Mouse (Mus musculus): Measurements from ENCODE around the gene Sema4b. TPM values are rescaled to one million over a fixed set of nuclear protein-coding genes. Genes with fewer than 3 reads are reported as not detected.
A peak's percentile ranks its signal among the peaks of the same experiment; 100 is the strongest.

The Sema4b gene
- polyA plus RNA-seq, 1 experiment from 2014 or later: 6.9 TPM

GRCm38 (mm10) chr7:80233799-80234198 lies 47.2 kb downstream of the Sema4b start:
- WGBS: 82% methylated on average over 9 of the region's 9 CpGs
- Histone ChIP-seq H3K9me3 (replicated peaks; ENCODE audit: control insufficient read depth, low read length) (no peaks in the 10 kb centered on the region), H3K27me3 (ENCODE audit: control insufficient read depth, insufficient read depth, low read length) (no peaks in the 10 kb centered on the region), H3K9ac (replicated peaks; ENCODE audit: low read length) (no peak overlapping the region), H3K4me2 (ENCODE audit: low read depth, low read length) (peak overlapping the region; percentile 24; the same call in 1 of the 2 replicates), H3K36me3 (replicated peaks; ENCODE audit: control insufficient read depth, insufficient read depth, low read depth, low read length) (no peaks in the 10 kb centered on the region), H3K27ac (replicated peaks; ENCODE audit: low read depth, low read length) (no peak overlapping the region), H3K4me1 (ENCODE audit: control insufficient read depth, insufficient read depth, low read length) (no peaks in the 10 kb centered on the region), H3K4me3 (ENCODE audit: low read depth, low read length) (no peak overlapping the region)
- DNase-seq (ENCODE audit: low spot score) (no peak), ATAC-seq (replicated peaks; ENCODE audit: insufficient number of reproducible peaks, low FRiP score, low TSS enrichment, low read depth) (no peak)

- DNase-seq (ENCODE audit: low spot score): no peak
- no peak for ATAC-seq (replicated peaks; ENCODE audit: insufficient number of reproducible peaks, low FRiP score, low TSS enrichment, low read depth)
- H3K27me3 ChIP-seq (ENCODE audit: control insufficient read depth, insufficient read depth, low read length): no peaks in the 10 kb centered on the region
- H3K4me1 ChIP-seq (ENCODE audit: control insufficient read depth, insufficient read depth, low read length): no peaks in the 10 kb centered on the region
- WGBS: 94% methylated on average over 10 of the region's 10 CpGs
- H3K4me3 ChIP-seq (ENCODE audit: low read depth, low read length): no peak overlapping the region
- no peaks in the 10 kb centered on the region for H3K36me3 ChIP-seq (replicated peaks; ENCODE audit: control insufficient read depth, insufficient read depth, low read depth, low read length)
- no peak overlapping the region for H3K27ac ChIP-seq (replicated peaks; ENCODE audit: low read depth, low read length)
- no peaks in the 10 kb centered on the region for H3K9me3 ChIP-seq (replicated peaks; ENCODE audit: control insufficient read depth, low read length)
- H3K4me2 ChIP-seq (ENCODE audit: low read depth, low read length): no peak overlapping the region
- H3K9ac ChIP-seq (replicated peaks; ENCODE audit: low read length): no peak overlapping the region
These were observed 51.9 kb downstream of the Sema4b start for GRCm38 (mm10) chr7:80238542-80238941.

GRCm38 (mm10) chr7:80241661-80242060 lies 55.0 kb downstream of the Sema4b start:
- Histone ChIP-seq H3K9me3 (replicated peaks; ENCODE audit: control insufficient read depth, low read length) (no peaks in the 10 kb centered on the region), H3K4me1 (ENCODE audit: control insufficient read depth, insufficient read depth, low read length) (no peaks in the 10 kb centered on the region), H3K27ac (replicated peaks; ENCODE audit: low read depth, low read length) (no peak overlapping the region), H3K9ac (replicated peaks; ENCODE audit: low read length) (no peak overlapping the region), H3K4me2 (ENCODE audit: low read depth, low read length) (no peak overlapping the region), H3K36me3 (replicated peaks; ENCODE audit: control insufficient read depth, insufficient read depth, low read depth, low read length) (no peaks in the 10 kb centered on the region), H3K27me3 (ENCODE audit: control insufficient read depth, insufficient read depth, low read length) (no peaks in the 10 kb centered on the region), H3K4me3 (ENCODE audit: low read depth, low read length) (no peak overlapping the region)
- ATAC-seq (replicated peaks; ENCODE audit: insufficient number of reproducible peaks, low FRiP score, low TSS enrichment, low read depth): no peak
- DNase-seq (ENCODE audit: low spot score): no peak
- WGBS: 87% methylated on average over 4 of the region's 4 CpGs

GRCm38 (mm10) chr7:80244851-80245250 lies 58.2 kb downstream of the Sema4b start:
- no peaks in the 10 kb centered on the region for H3K9me3 ChIP-seq (replicated peaks; ENCODE audit: control insufficient read depth, low read length)
- DNase-seq (ENCODE audit: low spot score): no peak
- no peak overlapping the region for H3K4me2 ChIP-seq (ENCODE audit: low read depth, low read length)
- H3K4me1 ChIP-seq (ENCODE audit: control insufficient read depth, insufficient read depth, low read length): no peaks in the 10 kb centered on the region
- no peak overlapping the region for H3K4me3 ChIP-seq (ENCODE audit: low read depth, low read length)
- no peaks in the 10 kb centered on the region for H3K27me3 ChIP-seq (ENCODE audit: control insufficient read depth, insufficient read depth, low read length)
- no peak for ATAC-seq (replicated peaks; ENCODE audit: insufficient number of reproducible peaks, low FRiP score, low TSS enrichment, low read depth)
- no peaks in the 10 kb centered on the region for H3K36me3 ChIP-seq (replicated peaks; ENCODE audit: control insufficient read depth, insufficient read depth, low read depth, low read length)
- WGBS: 88% methylated on average over 4 of the region's 4 CpGs
- H3K9ac ChIP-seq (replicated peaks; ENCODE audit: low read length): no peak overlapping the region
- no peak overlapping the region for H3K27ac ChIP-seq (replicated peaks; ENCODE audit: low read depth, low read length)

GRCm38 (mm10) chr7:80246148-80246721 lies 59.6 kb downstream of the Sema4b start, which contains the start of gene Ttll13:
Ttll13 (plus strand) TSS chr7:80246376.
- Histone ChIP-seq H3K27ac (replicated peaks; ENCODE audit: low read depth, low read length) (no peak within 1 kb of the TSS), H3K9me3 (replicated peaks; ENCODE audit: control insufficient read depth, low read length) (no peaks in the 10 kb centered on the region), H3K4me2 (ENCODE audit: low read depth, low read length) (peak within 1 kb of the TSS; percentile 32), H3K27me3 (ENCODE audit: control insufficient read depth, insufficient read depth, low read length) (no peaks in the 10 kb centered on the region), H3K9ac (replicated peaks; ENCODE audit: low read length) (peak within 1 kb of the TSS; percentile 50), H3K4me3 (ENCODE audit: low read depth, low read length) (peak within 1 kb of the TSS; percentile 41), H3K36me3 (replicated peaks; ENCODE audit: control insufficient read depth, insufficient read depth, low read depth, low read length) (no peaks in the 10 kb centered on the region), H3K4me1 (ENCODE audit: control insufficient read depth, insufficient read depth, low read length) (no peaks in the 10 kb centered on the region)
- peak; percentile 92 for ATAC-seq (replicated peaks; ENCODE audit: insufficient number of reproducible peaks, low FRiP score, low TSS enrichment, low read depth)
- WGBS: under 1% methylated on average over 48 of the region's 48 CpGs
- peak; percentile 99 for DNase-seq (ENCODE audit: low spot score)

GRCm38 (mm10) chr7:80246859-80247258 lies 60.2 kb downstream of the Sema4b start:
- ATAC-seq (replicated peaks; ENCODE audit: insufficient number of reproducible peaks, low FRiP score, low TSS enrichment, low read depth): no peak

GRCm38 (mm10) chr7:80252437-80252836 lies 65.8 kb downstream of the Sema4b start:
- H3K27me3 ChIP-seq (ENCODE audit: control insufficient read depth, insufficient read depth, low read length): no peaks in the 10 kb centered on the region
- ATAC-seq (replicated peaks; ENCODE audit: insufficient number of reproducible peaks, low FRiP score, low TSS enrichment, low read depth) (no peak), DNase-seq (ENCODE audit: low spot score) (no peak)
- no peak overlapping the region for H3K4me2 ChIP-seq (ENCODE audit: low read depth, low read length)
- no peaks in the 10 kb centered on the region for H3K9me3 ChIP-seq (replicated peaks; ENCODE audit: control insufficient read depth, low read length)
- 81% methylated on average over 7 of the region's 7 CpGs for WGBS
- H3K36me3 ChIP-seq (replicated peaks; ENCODE audit: control insufficient read depth, insufficient read depth, low read depth, low read length): no peaks in the 10 kb centered on the region
- no peaks in the 10 kb centered on the region for H3K4me1 ChIP-seq (ENCODE audit: control insufficient read depth, insufficient read depth, low read length)
- no peak overlapping the region for H3K4me3 ChIP-seq (ENCODE audit: low read depth, low read length)
- no peak overlapping the region for H3K27ac ChIP-seq (replicated peaks; ENCODE audit: low read depth, low read length)
- H3K9ac ChIP-seq (replicated peaks; ENCODE audit: low read length): no peak overlapping the region

More at GRCm38 (mm10) chr7:80246859-80247258, 60.2 kb downstream of the Sema4b start:
- Histone ChIP-seq H3K4me3 (ENCODE audit: low read depth, low read length) (no peak overlapping the region), H3K36me3 (replicated peaks; ENCODE audit: control insufficient read depth, insufficient read depth, low read depth, low read length) (no peaks in the 10 kb centered on the region), H3K27ac (replicated peaks; ENCODE audit: low read depth, low read length) (no peak overlapping the region), H3K4me2 (ENCODE audit: low read depth, low read length) (no peak overlapping the region; the same call in 1 of the 2 replicates), H3K9ac (replicated peaks; ENCODE audit: low read length) (no peak overlapping the region), H3K27me3 (ENCODE audit: control insufficient read depth, insufficient read depth, low read length) (no peaks in the 10 kb centered on the region), H3K9me3 (replicated peaks; ENCODE audit: control insufficient read depth, low read length) (no peaks in the 10 kb centered on the region), H3K4me1 (ENCODE audit: control insufficient read depth, insufficient read depth, low read length) (no peaks in the 10 kb centered on the region)
- DNase-seq (ENCODE audit: low spot score): no peak
- 62% methylated on average over 7 of the region's 7 CpGs for WGBS

- Histone ChIP-seq H3K27me3 (ENCODE audit: control insufficient read depth, insufficient read depth, low read length) (no peaks in the 10 kb centered on the region), H3K4me3 (ENCODE audit: low read depth, low read length) (no peak overlapping the region), H3K36me3 (replicated peaks; ENCODE audit: control insufficient read depth, insufficient read depth, low read depth, low read length) (no peaks in the 10 kb centered on the region), H3K4me1 (ENCODE audit: control insufficient read depth, insufficient read depth, low read length) (no peaks in the 10 kb centered on the region), H3K9ac (replicated peaks; ENCODE audit: low read length) (no peak overlapping the region), H3K4me2 (ENCODE audit: low read depth, low read length) (no peak overlapping the region), H3K9me3 (replicated peaks; ENCODE audit: control insufficient read depth, low read length) (no peaks in the 10 kb centered on the region), H3K27ac (replicated peaks; ENCODE audit: low read depth, low read length) (no peak overlapping the region)
- ATAC-seq (replicated peaks; ENCODE audit: insufficient number of reproducible peaks, low FRiP score, low TSS enrichment, low read depth) (no peak), DNase-seq (ENCODE audit: low spot score) (no peak)
- WGBS: 86% methylated on average over 11 of the region's 11 CpGs
These were observed 66.2 kb downstream of the Sema4b start for GRCm38 (mm10) chr7:80252886-80253285.
